In genomic region chr11:75765161-75765560, GRCm38 (mm10) we compare ENCODE assay signal across 1 mouse cellular context.
TF ChIP-seq lines count a peak whose summit lies in the region.

No protein-coding gene starts in this region.

TF ChIP-seq in CH12.LX, 34 proteins besides CTCF, POLR2A, EP300 and RAD21 (continued from another document):
- no peak for TF ChIP-seq POLR2AphosphoS2 (IDR thresholded peaks at IDR 0.05; ENCODE audit: low read depth, low read length)
- TF ChIP-seq NELFE (IDR thresholded peaks at IDR 0.05; ENCODE audit: low read depth, low read length): no peak
- TF ChIP-seq BHLHE40 (IDR thresholded peaks at IDR 0.05; ENCODE audit: low read depth, low read length): no peak
